Mouse (Mus musculus) hindbrain, embryonic 15.5 days (tissue): ENCODE data around the gene Ctdspl. TPM values are rescaled to one million over a fixed set of nuclear protein-coding genes. Genes with fewer than 3 reads are reported as not detected.

Experiments
- ATAC-seq: fragments of 200-750 bp; cut with Nextera tagmentation; 2 replicates; pipeline ENCODE4 v1.8.0; 2017; ENCODE audit warnings: low read depth, moderate number of reproducible peaks, moderate TSS enrichment; ENCODE audit not compliant: low FRiP score
- H3K27ac ChIP-seq: fragments of 300-500 bp; sonication (generic); replicated peaks from 2 replicates; pipeline ENCODE4 v1.5.1; 2015; ENCODE audit warnings: mild to moderate bottlenecking, inconsistent platforms
- H3K27me3 ChIP-seq: fragments of 300-500 bp; sonication (generic); 2 replicates; pipeline ENCODE4 v1.6.1; 2015; ENCODE audit warnings: control low read depth, inconsistent platforms
- H3K36me3 ChIP-seq: fragments of 300-500 bp; sonication (generic); 2 replicates; pipeline ENCODE4 v1.6.1; 2015; ENCODE audit warnings: control low read depth, inconsistent platforms
- H3K4me1 ChIP-seq: fragments of 300-500 bp; sonication (generic); replicated peaks from 2 replicates; pipeline ENCODE4 v1.6.1; 2015; ENCODE audit warnings: control low read depth, inconsistent platforms
- H3K4me2 ChIP-seq: fragments of 300-500 bp; sonication (generic); 2 replicates; pipeline ENCODE4 v1.6.1; 2015; ENCODE audit warnings: moderate library complexity, mild to moderate bottlenecking, inconsistent platforms
- H3K4me3 ChIP-seq: fragments of 300-500 bp; sonication (generic); 2 replicates; pipeline ENCODE4 v1.5.1; 2015; ENCODE audit warnings: mild to moderate bottlenecking, inconsistent platforms
- H3K9ac ChIP-seq: fragments of 300-500 bp; sonication (generic); 2 replicates; pipeline ENCODE4 v1.6.1; 2015; ENCODE audit warnings: inconsistent platforms
- H3K9me3 ChIP-seq: fragments of 300-500 bp; sonication (generic); 2 replicates; pipeline ENCODE4 v1.6.1; 2016; ENCODE audit warnings: control low read depth, inconsistent platforms
- WGBS: fragments of 180-500 bp; shearing (Covaris S2); methylation state at CpG from one replicate; pipeline ENCODE4 v1.1.7; 2015; 5-methylcytosine and 5-hydroxymethylcytosine counted together
- microRNA-seq: library from miRNA; unstranded; fragments of <30 nt; microRNA quantifications from one replicate; pipeline ENCODE4, GENCODE M21; 2016
- polyA plus RNA-seq: library from polyadenylated mRNA; unstranded; fragments of >200 nt; fragmentation: Nextera tagmentation; extraction: Ambion mirVana; gene quantifications from 2 replicates; pipeline ENCODE4 v1.2.1, GENCODE M21; 2015

Ctdspl gene
- polyA plus RNA-seq, 1 experiment from 2014 or later, result 8.9 TPM

DNA sequence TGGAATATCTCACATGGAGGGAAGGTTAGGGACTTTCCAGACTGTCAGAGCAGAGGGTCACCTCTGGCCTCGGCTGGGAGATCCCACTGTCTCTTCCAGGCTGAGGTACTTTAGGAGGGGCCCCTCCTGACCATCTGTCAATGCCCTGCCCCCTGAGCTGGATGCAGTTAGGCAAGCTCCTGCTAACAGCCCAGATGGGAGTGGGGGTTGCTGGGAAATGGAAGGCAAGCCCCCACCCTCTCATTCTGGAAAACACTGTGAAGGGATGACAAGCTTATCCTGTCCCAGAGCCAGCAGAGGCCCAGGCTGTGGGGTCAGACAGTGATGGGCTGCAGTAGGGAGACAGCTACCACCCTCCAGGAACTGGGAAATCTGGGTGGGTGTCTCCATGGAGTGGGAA lies 160.2 kb downstream of the Ctdspl start:
- Histone ChIP-seq H3K27ac (no peak overlapping the region), H3K9ac (no peak overlapping the region), H3K4me1 (peaks cover 50% of the 10 kb centered on the region), H3K36me3 (no peaks in the 10 kb centered on the region), H3K9me3 (no peaks in the 10 kb centered on the region), H3K4me2 (no peak overlapping the region), H3K4me3 (no peak overlapping the region), H3K27me3 (0 out of 2 replicates have a peak, but pooled peaks cover 3% of the 10 kb centered on the region)
- ATAC-seq, result no peak
- 17% methylated on average over 1 of the region's 1 CpGs for WGBS

DNA sequence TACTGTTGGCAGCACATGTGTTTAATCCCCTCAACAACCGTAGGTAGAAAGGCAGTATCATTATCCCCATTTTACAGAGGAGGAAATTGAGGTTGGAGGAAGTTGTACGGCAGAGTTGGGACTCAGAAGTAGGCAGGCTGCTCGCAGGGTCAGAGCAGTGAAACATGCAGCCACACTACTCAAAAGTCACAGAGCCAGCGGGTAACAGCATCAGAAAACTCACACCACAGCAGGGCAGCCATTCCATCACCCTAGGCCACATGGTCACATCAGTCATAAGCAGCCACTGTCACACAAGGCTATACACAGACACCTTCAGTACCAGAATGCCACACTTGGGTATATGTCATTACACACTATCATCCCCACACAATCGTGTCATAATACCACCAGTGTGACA lies 161.1 kb downstream of the Ctdspl start:
- no peak overlapping the region for H3K27ac ChIP-seq
- peaks cover 50% of the 10 kb centered on the region for H3K4me1 ChIP-seq
- no peak overlapping the region for H3K9ac ChIP-seq
- WGBS, result 83% methylated on average over 5 of the region's 5 CpGs
- H3K9me3 ChIP-seq, result no peaks in the 10 kb centered on the region
- H3K4me3 ChIP-seq, result no peak overlapping the region
- no peaks in the 10 kb centered on the region for H3K36me3 ChIP-seq
- H3K4me2 ChIP-seq, result 0 out of 2 replicates have a peak overlapping the region, but pooled peaks have one; percentile 53
- no peak for ATAC-seq
- H3K27me3 ChIP-seq, result 0 out of 2 replicates have a peak, but pooled peaks cover 3% of the 10 kb centered on the region

DNA sequence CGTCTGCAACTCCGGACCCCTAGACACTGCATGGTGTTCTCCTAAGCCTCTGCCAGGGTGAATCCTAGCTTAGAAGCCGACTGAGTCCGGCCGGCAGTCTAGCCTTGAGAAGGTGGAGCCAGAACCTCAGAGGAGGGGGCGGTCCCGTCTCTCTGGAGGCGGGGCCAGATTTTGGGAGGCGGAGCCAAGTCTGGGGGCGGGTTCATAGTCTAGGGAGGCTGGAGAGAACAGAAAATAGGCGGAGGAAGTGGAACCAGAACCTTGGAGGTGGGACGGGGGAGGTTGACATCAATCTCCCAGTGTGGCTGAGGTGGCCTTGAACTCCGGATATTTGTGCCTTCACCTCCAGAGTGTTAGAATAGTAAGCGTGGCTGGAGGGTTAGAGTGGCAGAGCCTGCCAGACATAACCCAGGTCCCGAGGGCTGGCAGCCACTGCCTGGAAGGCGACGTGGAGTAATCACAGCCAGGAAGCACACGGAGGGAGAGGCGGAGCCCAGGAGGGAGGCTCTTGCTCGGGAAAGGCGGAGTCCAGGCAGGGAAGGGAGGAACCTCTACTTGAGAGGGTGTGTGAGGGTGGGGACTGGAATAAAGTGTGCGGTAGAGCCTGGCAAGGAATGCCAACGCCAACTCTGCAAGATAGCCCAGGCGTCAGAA lies 162.0 kb downstream of the Ctdspl start:
- no peak overlapping the region for H3K27ac ChIP-seq
- H3K9ac ChIP-seq, result 0 out of 2 replicates have a peak overlapping the region, but pooled peaks have one; percentile 22

DNA sequence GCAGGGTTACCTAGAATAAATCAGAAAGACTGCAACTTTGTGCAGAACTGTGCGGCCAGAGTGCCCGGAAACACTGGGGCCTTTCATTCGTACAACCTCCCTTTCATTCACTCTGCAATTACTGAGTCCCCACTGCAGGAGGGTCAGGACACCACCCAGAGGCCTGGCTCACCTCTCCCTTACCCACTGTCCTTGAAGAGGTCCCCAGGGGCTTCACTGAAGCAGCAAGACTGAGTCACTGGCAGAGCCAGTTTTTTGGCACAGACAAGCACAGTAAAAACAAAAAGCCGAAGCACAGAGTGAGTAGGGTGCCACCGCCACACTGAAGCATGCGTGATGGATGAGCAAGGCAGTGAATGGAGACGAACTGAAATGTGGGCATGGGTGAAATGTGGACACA lies 163.2 kb downstream of the Ctdspl start:
- 38% methylated on average over 7 of the region's 7 CpGs for WGBS
- ATAC-seq, result no peak
- Histone ChIP-seq H3K27me3 (0 out of 2 replicates have a peak, but pooled peaks cover 3% of the 10 kb centered on the region), H3K4me1 (peaks cover 64% of the 10 kb centered on the region), H3K36me3 (no peaks in the 10 kb centered on the region), H3K9me3 (no peaks in the 10 kb centered on the region), H3K9ac (no peak overlapping the region), H3K27ac (peak overlapping the region; percentile 45; the same call in 1 of the 2 replicates), H3K4me3 (no peak overlapping the region), H3K4me2 (no peak overlapping the region)

More for the DNA sequence above, 162.0 kb downstream of the Ctdspl start:
- H3K4me3 ChIP-seq, result peak overlapping the region; percentile 30
- WGBS, result 4% methylated on average over 24 of the region's 24 CpGs
- H3K36me3 ChIP-seq, result no peaks in the 10 kb centered on the region
- peak; percentile 55 for ATAC-seq
- peaks cover 53% of the 10 kb centered on the region for H3K4me1 ChIP-seq
- H3K9me3 ChIP-seq, result no peaks in the 10 kb centered on the region
- peak overlapping the region; percentile 53 for H3K4me2 ChIP-seq
- H3K27me3 ChIP-seq, result 0 out of 2 replicates have a peak, but pooled peaks cover 3% of the 10 kb centered on the region

DNA sequence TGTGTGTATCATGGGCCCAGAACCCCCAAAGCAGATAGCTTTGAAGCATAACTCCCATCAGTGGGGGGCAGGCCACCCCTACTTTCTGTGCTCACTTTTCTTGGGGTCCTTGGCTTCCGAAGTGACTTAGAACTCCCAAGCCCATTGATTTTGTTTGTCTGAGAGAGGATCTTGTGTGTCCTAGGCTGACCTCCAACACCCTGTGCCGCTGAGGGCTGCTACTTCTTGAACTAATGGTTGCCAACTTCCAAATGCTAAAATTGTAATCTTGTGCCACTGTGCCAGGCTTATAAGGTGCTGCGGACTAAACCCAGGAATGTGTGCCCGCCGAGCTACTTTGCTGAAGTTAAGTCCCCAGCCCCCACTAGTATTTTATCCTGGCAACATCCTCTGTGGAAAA lies 164.2 kb downstream of the Ctdspl start:
- Histone ChIP-seq H3K4me2 (no peak overlapping the region), H3K27me3 (peaks cover 6% of the 10 kb centered on the region; the same call in 1 of the 2 replicates), H3K4me1 (peaks cover 66% of the 10 kb centered on the region), H3K36me3 (no peaks in the 10 kb centered on the region), H3K27ac (no peak overlapping the region), H3K4me3 (no peak overlapping the region), H3K9ac (no peak overlapping the region), H3K9me3 (no peaks in the 10 kb centered on the region)
- WGBS, result 90% methylated on average over 5 of the region's 5 CpGs
- no peak for ATAC-seq

GRCm38 (mm10) chr9:119091581-119092310 lies 165.5 kb downstream of the Ctdspl start:
- no peak for ATAC-seq
- peak overlapping the region; percentile 87 for H3K4me2 ChIP-seq
- no peaks in the 10 kb centered on the region for H3K9me3 ChIP-seq
- peaks cover 8% of the 10 kb centered on the region; the same call in 1 of the 2 replicates for H3K27me3 ChIP-seq
- H3K27ac ChIP-seq, result no peak overlapping the region
- no peaks in the 10 kb centered on the region for H3K36me3 ChIP-seq
- H3K9ac ChIP-seq, result peak overlapping the region; percentile 61; the same call in 1 of the 2 replicates
- peaks cover 62% of the 10 kb centered on the region for H3K4me1 ChIP-seq
- peak overlapping the region; percentile 64 for H3K4me3 ChIP-seq
- 57% methylated on average over 12 of the region's 12 CpGs for WGBS

DNA sequence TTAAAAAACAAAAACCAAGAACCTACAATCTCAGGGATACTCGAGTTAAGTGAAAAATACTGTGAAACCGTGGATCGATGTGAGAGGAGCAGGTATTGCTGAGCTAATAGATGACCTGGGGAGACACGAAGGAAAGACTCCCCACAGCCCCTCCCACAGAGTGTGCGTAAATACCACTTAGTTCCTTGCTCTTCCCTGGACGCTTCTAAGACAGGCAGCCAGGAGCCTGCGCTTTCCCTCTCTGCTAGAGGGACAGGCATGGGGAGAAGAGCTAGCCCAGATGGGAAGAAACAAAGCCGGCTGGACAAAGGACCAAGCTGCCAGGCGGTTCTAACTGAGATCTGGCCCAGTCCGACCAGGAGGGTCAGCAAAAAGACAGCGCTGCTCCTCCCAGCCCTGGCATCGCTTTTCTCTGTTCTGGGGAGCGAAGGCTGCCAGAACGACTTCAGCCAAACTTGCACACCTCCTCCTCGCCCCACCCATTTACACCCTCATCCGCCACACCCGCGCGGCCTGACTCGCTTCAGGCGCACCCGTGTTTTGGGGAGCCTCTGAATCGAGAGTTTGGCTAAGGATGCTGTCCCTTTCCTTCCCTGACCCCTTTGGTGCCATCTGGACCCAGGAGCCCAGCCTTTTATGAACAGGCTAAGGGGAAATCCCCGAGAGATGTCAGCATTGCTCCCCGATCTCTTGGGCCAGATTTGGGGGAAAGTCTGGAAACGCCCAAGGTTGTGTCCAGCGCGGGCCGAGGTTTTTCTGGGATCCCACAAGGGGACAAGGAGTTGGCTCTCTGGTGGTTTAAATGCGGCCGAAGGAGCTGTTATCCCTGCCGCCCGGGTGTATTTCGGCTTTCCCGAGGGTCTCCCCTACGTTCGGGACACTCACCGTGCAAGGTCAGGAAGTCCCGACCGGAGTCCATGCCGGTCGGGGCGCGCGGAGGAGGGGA lies 166.5 kb downstream of the Ctdspl start:
- no peak for ATAC-seq
- Histone ChIP-seq H3K4me3 (peak overlapping the region; percentile 64), H3K27ac (peak overlapping the region; percentile 74; the same call in 1 of the 2 replicates), H3K4me1 (peaks cover 52% of the 10 kb centered on the region), H3K9ac (peak overlapping the region; percentile 61), H3K36me3 (no peaks in the 10 kb centered on the region), H3K27me3 (peaks cover 6% of the 10 kb centered on the region; the same call in 1 of the 2 replicates), H3K4me2 (peak overlapping the region; percentile 87), H3K9me3 (no peaks in the 10 kb centered on the region)
- 3% methylated on average over 45 of the region's 45 CpGs for WGBS

Small RNA genes lying within 50 kb of the gene (microRNA-seq; reads per million reads assigned to microRNA genes)
- 6.8 reads per million, percentile 24 among the genes with 10 or more reads in this experiment for gene Mir26a-1

Other genes starting within 250 kb of the Ctdspl start
- gene Vill, start 126.3 kb downstream of the Ctdspl start, polyA plus RNA-seq, result 3.3 and 3.6 TPM in 2 replicates
- 20.1 and 20.3 TPM in 2 replicates for gene Plcd1, start 167.0 kb downstream of the Ctdspl start, polyA plus RNA-seq
- 1.3 and 1.4 TPM in 2 replicates for gene Dlec1, start 176.0 kb downstream of the Ctdspl start, polyA plus RNA-seq
- 3.0 and 3.4 TPM in 2 replicates for gene Acaa1b, start 230.6 kb downstream of the Ctdspl start, polyA plus RNA-seq
- not detected in 2 replicates for gene Gm47289, start 232.7 kb downstream of the Ctdspl start, polyA plus RNA-seq